In the genomic region with DNA sequence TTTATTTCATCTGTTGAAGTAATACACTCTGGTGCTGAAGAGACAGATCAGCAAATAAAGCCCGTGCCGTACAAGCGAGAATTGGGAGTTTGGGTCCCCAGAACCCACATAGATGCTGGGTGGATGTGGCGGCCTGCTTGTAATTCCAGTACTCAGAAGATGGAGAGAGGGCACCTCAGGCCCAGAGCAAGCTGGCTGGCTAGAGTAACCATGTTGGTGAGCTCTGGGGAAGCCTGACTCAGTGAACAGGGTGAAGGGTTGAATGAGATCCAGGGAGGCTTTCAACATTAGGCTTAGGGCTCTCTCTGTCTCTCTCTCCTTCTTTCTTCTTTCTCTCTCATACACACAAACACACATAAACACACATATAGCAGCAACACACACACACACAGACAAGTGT, we compare ENCODE assay signal across 25 mouse cellular contexts.
A peak's percentile ranks its signal among the peaks of the same experiment; 100 is the strongest.
DNase-seq lines count a peak whose midpoint lies in the region; ATAC-seq and TF ChIP-seq lines count a peak whose summit lies in the region.
"Had no signal": no experiment of that assay in that cellular context is flagged by ENCODE, and none has a peak within 500 bp of the region (broad histone marks: within the 10 kb centered on the region; RNA-seq: fewer than 3 reads in every experiment).

No protein-coding gene starts in this region.

- peak; percentile 31 for DNase-seq in intestine, embryonic 14.5 days (ENCODE audit: low spot score)
- DNase-seq in 3T3-L1 (ENCODE audit: low read depth, low spot score) (peak; percentile 58), adipocyte (ENCODE audit: low spot score) (peak; percentile 21)
- DNase-seq in hindbrain, embryonic 10.5 days (ENCODE audit: low spot score): no peak
- DNase-seq in spleen, postnatal 4 days (ENCODE audit: low spot score in 2 of 2): no peak
- DNase-seq: adrenal gland, postnatal 10 days; adrenal gland, postnatal 36 days; cerebellum, adult 2 months; cerebellum, adult 9-11 months; cerebellum, postnatal 25 days; gastrocnemius, adult 2 months; gastrocnemius, postnatal 14 days; heart, adult 11 months had no signal

- no peak for TF ChIP-seq CTCF in olfactory bulb, adult 2 months (IDR thresholded peaks at IDR 0.05; ENCODE audit: insufficient read depth, low read depth, low read length)

- no peak for TF ChIP-seq POLR2A in olfactory bulb, adult 2 months (IDR thresholded peaks at IDR 0.05; ENCODE audit: insufficient read depth, low read depth, low read length)

- no peak overlapping the region for H3K4me3 ChIP-seq in intestine, embryonic 14.5 days (ENCODE audit: low read depth, low read length)
- no peak overlapping the region for H3K4me3 ChIP-seq in intestine, embryonic 16.5 days (ENCODE audit: low read length)
- no peak overlapping the region for H3K4me3 ChIP-seq in olfactory bulb, adult 2 months (ENCODE audit: insufficient read depth, low read depth, low read length)
- H3K4me3 ChIP-seq in hindbrain, embryonic 10.5 days: no peak overlapping the region
- H3K4me3 ChIP-seq: embryonic facial prominence, embryonic 12.5 days; embryonic facial prominence, embryonic 15.5 days; erythroblast, embryonic 14.5 days; forebrain, embryonic 12.5 days; forebrain, embryonic 15.5 days; gastrocnemius, adult 2 months; hindbrain, embryonic 13.5 days had no signal

- no peak overlapping the region for H3K27ac ChIP-seq in intestine, embryonic 14.5 days (ENCODE audit: low read depth)
- no peak overlapping the region for H3K27ac ChIP-seq in intestine, embryonic 16.5 days (ENCODE audit: low read length)
- H3K27ac ChIP-seq in olfactory bulb, adult 2 months (ENCODE audit: insufficient read depth, low read depth, low read length): peak overlapping the region; percentile 39; the same call in 1 of the 2 replicates
- no peak overlapping the region for H3K27ac ChIP-seq in hindbrain, embryonic 10.5 days
- H3K27ac ChIP-seq: embryonic facial prominence, embryonic 12.5 days; embryonic facial prominence, embryonic 15.5 days; forebrain, embryonic 12.5 days; forebrain, embryonic 15.5 days; gastrocnemius, adult 2 months; hindbrain, embryonic 13.5 days had no signal

- H3K4me1 ChIP-seq in intestine, embryonic 14.5 days (replicated peaks; ENCODE audit: control insufficient read depth, insufficient read depth, low read length): no peaks in the 10 kb centered on the region
- H3K4me1 ChIP-seq in intestine, embryonic 16.5 days (ENCODE audit: control insufficient read depth, insufficient read depth, low read length): no peaks in the 10 kb centered on the region
- peaks cover 11% of the 10 kb centered on the region for H3K4me1 ChIP-seq in olfactory bulb, adult 2 months (ENCODE audit: control insufficient read depth, insufficient read depth, low read length)
- H3K4me1 ChIP-seq in hindbrain, embryonic 10.5 days (replicated peaks): no peaks in the 10 kb centered on the region
- H3K4me1 ChIP-seq: embryonic facial prominence, embryonic 12.5 days; embryonic facial prominence, embryonic 15.5 days; forebrain, embryonic 12.5 days; forebrain, embryonic 15.5 days; hindbrain, embryonic 13.5 days had no signal

- no peak overlapping the region for H3K4me2 ChIP-seq in intestine, embryonic 14.5 days (ENCODE audit: low read length)
- no peak overlapping the region for H3K4me2 ChIP-seq in intestine, embryonic 16.5 days (ENCODE audit: low read depth, low read length)
- H3K4me2 ChIP-seq: embryonic facial prominence, embryonic 12.5 days; embryonic facial prominence, embryonic 15.5 days; forebrain, embryonic 12.5 days; forebrain, embryonic 15.5 days; heart, embryonic 11.5 days; hindbrain, embryonic 13.5 days had no signal

- H3K27me3 ChIP-seq in intestine, embryonic 14.5 days (replicated peaks; ENCODE audit: control insufficient read depth, insufficient read depth, low read length): no peaks in the 10 kb centered on the region
- no peaks in the 10 kb centered on the region for H3K27me3 ChIP-seq in intestine, embryonic 16.5 days (replicated peaks; ENCODE audit: control insufficient read depth, insufficient read depth, low read length)
- no peaks in the 10 kb centered on the region for H3K27me3 ChIP-seq in hindbrain, embryonic 10.5 days (ENCODE audit: insufficient read depth, poor library complexity, severe bottlenecking)
- H3K27me3 ChIP-seq: embryonic facial prominence, embryonic 12.5 days; embryonic facial prominence, embryonic 15.5 days; forebrain, embryonic 12.5 days; forebrain, embryonic 15.5 days; hindbrain, embryonic 13.5 days had no signal

- WGBS in intestine, embryonic 14.5 days: 94% methylated on average over 4 of the region's 4 CpGs
- WGBS in intestine, embryonic 16.5 days: 95% methylated on average over 4 of the region's 4 CpGs
- 85% methylated on average over 4 of the region's 4 CpGs for WGBS in olfactory bulb, adult 2 months
- WGBS in hindbrain, embryonic 10.5 days: 96% methylated on average over 4 of the region's 4 CpGs

- no peaks in the 10 kb centered on the region for H3K9me3 ChIP-seq in intestine, embryonic 14.5 days (ENCODE audit: control insufficient read depth, low read length)
- no peaks in the 10 kb centered on the region for H3K9me3 ChIP-seq in intestine, embryonic 16.5 days (ENCODE audit: control insufficient read depth, low read length)
- no peaks in the 10 kb centered on the region for H3K9me3 ChIP-seq in hindbrain, embryonic 10.5 days
- H3K9me3 ChIP-seq: embryonic facial prominence, embryonic 12.5 days; embryonic facial prominence, embryonic 15.5 days; forebrain, embryonic 12.5 days; forebrain, embryonic 15.5 days; hindbrain, embryonic 13.5 days had no signal

- ATAC-seq in intestine, embryonic 14.5 days (replicated peaks; ENCODE audit: low FRiP score, low TSS enrichment, low read depth): no peak
- ATAC-seq in intestine, embryonic 16.5 days: no peak
- ATAC-seq: activated CD4-positive, CD25-positive, alpha-beta regulatory T cell, adult 4 months; CD4-positive, CD25-positive, alpha-beta regulatory T cell, adult 4 months; forebrain, embryonic 15.5 days; hindbrain, embryonic 16.5 days had no signal

- no peaks in the 10 kb centered on the region for H3K36me3 ChIP-seq in intestine, embryonic 14.5 days (ENCODE audit: control insufficient read depth, insufficient read depth, low read length)
- H3K36me3 ChIP-seq in intestine, embryonic 16.5 days (ENCODE audit: control insufficient read depth, insufficient read depth, low read length): no peaks in the 10 kb centered on the region
- H3K36me3 ChIP-seq in hindbrain, embryonic 10.5 days: no peaks in the 10 kb centered on the region
- H3K36me3 ChIP-seq: embryonic facial prominence, embryonic 12.5 days; embryonic facial prominence, embryonic 15.5 days; forebrain, embryonic 12.5 days; forebrain, embryonic 15.5 days; hindbrain, embryonic 13.5 days had no signal

- no peak overlapping the region for H3K9ac ChIP-seq in intestine, embryonic 14.5 days (ENCODE audit: low read length)
- H3K9ac ChIP-seq in intestine, embryonic 16.5 days (ENCODE audit: low read depth, low read length): no peak overlapping the region
- H3K9ac ChIP-seq: embryonic facial prominence, embryonic 12.5 days; embryonic facial prominence, embryonic 15.5 days; forebrain, embryonic 12.5 days; forebrain, embryonic 15.5 days; hindbrain, embryonic 13.5 days had no signal

Comparison
In these comparisons a context has a peak if more than half of its experiments do, and no peak if none do; other contexts are left out.
1. DNase-seq: peak in intestine, embryonic 14.5 days (single experiment), 3T3-L1 (single experiment) and adipocyte (single experiment); none in hindbrain, embryonic 10.5 days (single experiment) and spleen, postnatal 4 days (0 of 2).